Mouse (Mus musculus): ENCODE measurements at regions not wholly inside any gene's neighbourhood (a gene's known extent, or its start where the extent isn't known, plus 50 kb on each side); places are given as distances from the start of the nearest gene placed in this dataset.

GRCm38 (mm10) chr6:98843598-98843997 lies 501.0 kb upstream of the Gm765 start:
- no peak for TF ChIP-seq POLR2A (IDR thresholded peaks at IDR 0.05; ENCODE audit: low read depth, low read length)
- no peak for TF ChIP-seq CTCF (conservative IDR thresholded peaks at IDR 0.05 in 1 of 2, IDR thresholded peaks at IDR 0.05 in 1 of 2; ENCODE audit: low read depth in 2 of 2, low read length in 2 of 2)
- TF ChIP-seq MAFK (IDR thresholded peaks at IDR 0.05; ENCODE audit: insufficient replicate concordance, low read length), result no peak
- no peak for TF ChIP-seq RCOR1 (conservative IDR thresholded peaks at IDR 0.05; ENCODE audit: low read depth, low read length)
- no peak for TF ChIP-seq TCF12 (IDR thresholded peaks at IDR 0.05; ENCODE audit: low read depth, low read length)
- no peak for TF ChIP-seq PAX5 (IDR thresholded peaks at IDR 0.05; ENCODE audit: low read length)
- no peak for TF ChIP-seq E2F4 (IDR thresholded peaks at IDR 0.05; ENCODE audit: insufficient replicate concordance, low read depth, low read length)
- TF ChIP-seq ZKSCAN1 (IDR thresholded peaks at IDR 0.05; ENCODE audit: borderline replicate concordance, low read depth, low read length), result no peak
- no peak for TF ChIP-seq MAX (IDR thresholded peaks at IDR 0.05; ENCODE audit: low read length)
- TF ChIP-seq HCFC1 (IDR thresholded peaks at IDR 0.05; ENCODE audit: low read depth, low read length), result no peak
- no peak for TF ChIP-seq NRF1 (IDR thresholded peaks at IDR 0.05; ENCODE audit: low read depth, low read length)

Measured in CH12.LX (cell line).